Mouse (Mus musculus) activated CD4-positive, CD25-positive, alpha-beta regulatory T cell, adult 9 weeks (primary cell): ENCODE data around the gene Psmb9. TPM values are rescaled to one million over a fixed set of nuclear protein-coding genes. Genes with fewer than 3 reads are reported as not detected.

Experiments
- polyA plus RNA-seq: library from polyadenylated mRNA; unstranded; fragments of 100-300 nt; shearing (Covaris generic); gene quantifications from one replicate; pipeline ENCODE4 v1.2.1, GENCODE M21; 2017

Gene Psmb9
- 713 TPM for polyA plus RNA-seq

GRCm38 (mm10) chr17:34187261-34187916, at the start of gene Psmb9, which contains the start of gene Tap1:
Gene Psmb9, minus strand, starts transcription at chr17:34187764.
Gene Tap1, plus strand, starts transcription at chr17:34187553.

GRCm38 (mm10) chr17:34203444-34203843, 15.9 kb upstream of the Psmb9 start, which contains the start of gene Tap2:
Gene Tap2, plus strand, starts transcription at chr17:34203527.

DNA sequence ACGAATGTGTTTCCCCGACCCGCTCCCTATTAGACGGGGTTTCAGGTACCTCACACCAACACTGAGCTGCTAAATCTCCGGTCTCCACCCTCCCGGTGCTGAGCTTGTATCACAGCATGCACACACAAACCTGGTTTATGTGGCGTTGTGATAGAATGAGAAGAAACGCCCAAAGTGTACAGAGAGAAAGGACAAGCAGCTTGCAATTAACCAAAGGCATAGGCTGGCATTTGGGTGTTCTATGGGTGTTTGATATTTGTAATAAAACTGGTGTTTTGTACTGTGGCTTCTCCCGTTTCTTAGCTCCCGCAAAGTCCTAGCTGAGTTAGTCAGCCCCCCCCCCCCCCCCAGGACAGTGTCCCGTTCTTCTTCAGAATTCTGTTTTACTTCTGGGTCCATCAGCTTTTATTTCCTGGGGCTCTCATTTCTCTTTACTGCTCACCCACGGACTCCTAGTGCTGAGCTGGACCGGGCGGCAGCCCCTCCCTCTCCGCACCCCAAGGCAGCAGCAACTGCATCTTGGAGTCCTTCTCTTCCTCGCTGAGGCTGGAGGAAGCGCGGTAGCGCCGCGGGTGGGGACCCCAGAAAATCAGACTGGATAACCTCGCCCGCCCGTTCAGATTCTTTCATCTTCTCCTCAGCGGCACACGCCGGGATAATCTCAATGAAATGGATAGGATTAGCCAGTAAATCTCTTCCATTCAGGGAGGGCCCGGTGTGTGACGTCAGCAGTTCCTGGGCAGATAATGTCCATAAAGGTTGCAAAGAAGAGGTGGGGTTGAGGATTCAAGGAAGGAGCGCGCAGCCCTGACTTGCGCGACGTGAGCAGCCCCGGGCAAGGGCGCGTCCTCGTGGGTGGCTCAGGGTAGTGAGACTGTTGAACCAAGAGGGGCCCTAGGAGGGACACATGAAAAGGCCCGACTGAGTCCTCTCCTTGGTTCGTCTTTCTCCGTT, 9.7 kb upstream of the Psmb9 start, which contains the start of gene Psmb8:
Gene Psmb8 (plus strand): TSS at position 781 of the 954 bp plus-strand sequence.

GRCm38 (mm10) chr17:34152923-34153322, 34.6 kb downstream of the Psmb9 start, which contains the start of gene H2-DMb1:
Gene H2-DMb1, plus strand, starts transcription at chr17:34153072.

GRCm38 (mm10) chr17:34143033-34143432, 44.5 kb downstream of the Psmb9 start, which contains the start of gene H2-DMb2:
Gene H2-DMb2, plus strand, starts transcription at chr17:34143307.

Other genes with a start within 250 kb of the Psmb9 start
- gene Pfdn6, start 247.4 kb downstream of the Psmb9 start, polyA plus RNA-seq: 140 TPM
- 58.5 TPM for gene Wdr46, start 247.1 kb downstream of the Psmb9 start, polyA plus RNA-seq
- 30.8 TPM for gene B3galt4, start 236.3 kb downstream of the Psmb9 start, polyA plus RNA-seq
- 89.2 TPM for gene Vps52, start 232.0 kb downstream of the Psmb9 start, polyA plus RNA-seq
- gene Rps18, start 231.8 kb downstream of the Psmb9 start, polyA plus RNA-seq: 2,816 TPM
- 13,533 TPM for gene H2-K1, start 187.4 kb downstream of the Psmb9 start, polyA plus RNA-seq
- gene Ring1, start 163.1 kb downstream of the Psmb9 start, polyA plus RNA-seq: 21.4 TPM
- 41.5 TPM for gene H2-Ke6, start 159.7 kb downstream of the Psmb9 start, polyA plus RNA-seq
- gene Slc39a7, start 156.1 kb downstream of the Psmb9 start, polyA plus RNA-seq: 132 TPM
- gene Rxrb, start 156.0 kb downstream of the Psmb9 start, polyA plus RNA-seq: 22.6 TPM
- gene Col11a2, start 148.3 kb downstream of the Psmb9 start, polyA plus RNA-seq: 3.3 TPM
- 34.3 TPM for gene H2-Oa, start 95.4 kb downstream of the Psmb9 start, polyA plus RNA-seq
- gene H2-DMa, start 68.2 kb downstream of the Psmb9 start, polyA plus RNA-seq: 108 TPM
- gene Brd2, start 65.1 kb downstream of the Psmb9 start, polyA plus RNA-seq: 142 TPM
- gene H2-DMb2, start 44.5 kb downstream of the Psmb9 start, polyA plus RNA-seq: 5.1 TPM
- gene H2-DMb1, start 34.7 kb downstream of the Psmb9 start, polyA plus RNA-seq: 4.3 TPM
- 516 TPM for gene Tap1, start 211 bp downstream of the Psmb9 start, polyA plus RNA-seq
- 1,545 TPM for gene Psmb8, start 10.0 kb upstream of the Psmb9 start, polyA plus RNA-seq
- gene Tap2, start 15.8 kb upstream of the Psmb9 start, polyA plus RNA-seq: 455 TPM
- 78.8 TPM for gene H2-Ob, start 51.1 kb upstream of the Psmb9 start, polyA plus RNA-seq
- gene H2-Ab1, start 69.9 kb upstream of the Psmb9 start, polyA plus RNA-seq: 31.4 TPM
- gene H2-Aa, start 100.1 kb upstream of the Psmb9 start, polyA plus RNA-seq: 20.8 TPM
- gene H2-Eb1, start 118.1 kb upstream of the Psmb9 start, polyA plus RNA-seq: 18.7 TPM
- gene H2-Eb2, start 137.9 kb upstream of the Psmb9 start, polyA plus RNA-seq: 0.11 TPM
- gene Btnl2, start 167.1 kb upstream of the Psmb9 start, polyA plus RNA-seq: 0.39 TPM
- not detected for gene Btnl1, start 189.4 kb upstream of the Psmb9 start, polyA plus RNA-seq
- 0.27 TPM for gene BC051142, start 211.1 kb upstream of the Psmb9 start, polyA plus RNA-seq